Mouse (Mus musculus) kidney, adult 2 months (tissue): ENCODE results near the gene Tmcc1.

ENCODE experiments used
- CTCF ChIP-seq: fragments of 200-500 bp; conservative IDR thresholded peaks from 2 replicates; pipeline ENCODE4 v1.5.1; 2011; ENCODE audit warnings: low read depth, mild to moderate bottlenecking, control low read depth, low read length, moderate library complexity, mixed read lengths; ENCODE audit not compliant: insufficient read depth, insufficient read length
- POLR2A ChIP-seq: fragments of 200-500 bp; IDR thresholded peaks from one replicate; pipeline ENCODE4 v1.6.1; 2011; ENCODE audit warnings: low read depth, low read length, control low read depth

- TF ChIP-seq CTCF (no peak), POLR2A (no peak)
Observed at GRCm38 (mm10) chr6:115973881-115974662, 219.2 kb downstream of the Tmcc1 start.
